Mouse (Mus musculus): ENCODE data around the gene Ugt1a7c. TPM values are rescaled to one million over a fixed set of nuclear protein-coding genes. Genes with fewer than 3 reads are reported as not detected.

The Ugt1a7c gene
- total and polyA plus RNA-seq, 2 experiments from 2014 or later, result 0.99 to 1.8 TPM

GRCm38 (mm10) chr1:88255989-88256754 lies 161.3 kb downstream of the Ugt1a7c start:
- H3K9me3 ChIP-seq (replicated peaks; ENCODE audit: control insufficient read depth, low read length), result peaks cover 19% of the 10 kb centered on the region
- no peak for TF ChIP-seq EP300 (IDR thresholded peaks at IDR 0.05; ENCODE audit: low read depth)
- no peak; the same call in none of the 2 replicates for TF ChIP-seq CTCF (IDR thresholded peaks at IDR 0.05; ENCODE audit: low read depth)
- DNase-seq (ENCODE audit: low spot score) (no peak), ATAC-seq (ENCODE audit: insufficient read depth, low read depth) (no peak)
- peaks cover 11% of the 10 kb centered on the region for H3K4me1 ChIP-seq (ENCODE audit: control insufficient read depth, insufficient read depth)
- no peak overlapping the region for H3K4me3 ChIP-seq (ENCODE audit: low read depth, low read length)
- H3K27me3 ChIP-seq (ENCODE audit: control insufficient read depth, insufficient read depth, low read length), result no peaks in the 10 kb centered on the region
- 68% methylated on average over 13 of the region's 13 CpGs for WGBS
- no peak overlapping the region for H3K4me2 ChIP-seq (ENCODE audit: low read depth, low read length)
- H3K27ac ChIP-seq (ENCODE audit: low read depth), result no peak overlapping the region
- peaks cover 17% of the 10 kb centered on the region for H3K36me3 ChIP-seq (replicated peaks; ENCODE audit: control insufficient read depth, insufficient read depth, low read length)
- H3K9ac ChIP-seq (replicated peaks; ENCODE audit: low read depth, low read length), result no peak overlapping the region

GRCm38 (mm10) chr1:88256886-88257663 lies 162.2 kb downstream of the Ugt1a7c start:
- TF ChIP-seq CTCF (IDR thresholded peaks at IDR 0.05; ENCODE audit: low read depth) (no peak), EP300 (IDR thresholded peaks at IDR 0.05; ENCODE audit: low read depth) (no peak)
- ATAC-seq (ENCODE audit: insufficient read depth, low read depth) (no peak), DNase-seq (ENCODE audit: low spot score) (no peak)
- no peak overlapping the region for H3K9ac ChIP-seq (replicated peaks; ENCODE audit: low read depth, low read length)
- no peak overlapping the region for H3K4me2 ChIP-seq (ENCODE audit: low read depth, low read length)
- no peaks in the 10 kb centered on the region for H3K27me3 ChIP-seq (ENCODE audit: control insufficient read depth, insufficient read depth, low read length)
- H3K36me3 ChIP-seq (replicated peaks; ENCODE audit: control insufficient read depth, insufficient read depth, low read length), result peaks cover 26% of the 10 kb centered on the region
- H3K4me1 ChIP-seq (ENCODE audit: control insufficient read depth, insufficient read depth), result peaks cover 11% of the 10 kb centered on the region
- H3K4me3 ChIP-seq (ENCODE audit: low read depth, low read length), result no peak overlapping the region
- H3K9me3 ChIP-seq (replicated peaks; ENCODE audit: control insufficient read depth, low read length), result peaks cover 16% of the 10 kb centered on the region
- H3K27ac ChIP-seq (ENCODE audit: low read depth), result no peak overlapping the region
- WGBS, result 72% methylated on average over 10 of the region's 10 CpGs

- ATAC-seq (ENCODE audit: insufficient read depth, low read depth) (no peak), DNase-seq (ENCODE audit: low spot score) (no peak)
- H3K4me3 ChIP-seq (ENCODE audit: low read depth, low read length), result no peak overlapping the region
- WGBS, result 73% methylated on average over 6 of the region's 6 CpGs
- H3K27me3 ChIP-seq (ENCODE audit: control insufficient read depth, insufficient read depth, low read length), result no peaks in the 10 kb centered on the region
- H3K9me3 ChIP-seq (replicated peaks; ENCODE audit: control insufficient read depth, low read length), result peaks cover 11% of the 10 kb centered on the region
- H3K4me1 ChIP-seq (ENCODE audit: control insufficient read depth, insufficient read depth), result peaks cover 16% of the 10 kb centered on the region
- no peak for TF ChIP-seq CTCF (IDR thresholded peaks at IDR 0.05; ENCODE audit: low read depth)
- TF ChIP-seq EP300 (IDR thresholded peaks at IDR 0.05; ENCODE audit: low read depth), result no peak
- no peak overlapping the region for H3K9ac ChIP-seq (replicated peaks; ENCODE audit: low read depth, low read length)
- H3K27ac ChIP-seq (ENCODE audit: low read depth), result no peak overlapping the region
- no peak overlapping the region for H3K4me2 ChIP-seq (ENCODE audit: low read depth, low read length)
- peaks cover 32% of the 10 kb centered on the region for H3K36me3 ChIP-seq (replicated peaks; ENCODE audit: control insufficient read depth, insufficient read depth, low read length)
Measured at GRCm38 (mm10) chr1:88257681-88258080, 162.8 kb downstream of the Ugt1a7c start.

- no peaks in the 10 kb centered on the region for H3K27me3 ChIP-seq (ENCODE audit: control insufficient read depth, insufficient read depth, low read length)
- no peak overlapping the region for H3K27ac ChIP-seq (ENCODE audit: low read depth)
- H3K4me3 ChIP-seq (ENCODE audit: low read depth, low read length), result no peak overlapping the region
- TF ChIP-seq EP300 (IDR thresholded peaks at IDR 0.05; ENCODE audit: low read depth) (no peak), CTCF (IDR thresholded peaks at IDR 0.05; ENCODE audit: low read depth) (no peak)
- no peak for ATAC-seq (ENCODE audit: insufficient read depth, low read depth)
- no peak overlapping the region for H3K4me2 ChIP-seq (ENCODE audit: low read depth, low read length)
- no peak for DNase-seq (ENCODE audit: low spot score)
- 65% methylated on average over 6 of the region's 6 CpGs for WGBS
- H3K9me3 ChIP-seq (replicated peaks; ENCODE audit: control insufficient read depth, low read length), result 0 out of 2 replicates have a peak, but pooled peaks cover 8% of the 10 kb centered on the region
- H3K36me3 ChIP-seq (replicated peaks; ENCODE audit: control insufficient read depth, insufficient read depth, low read length), result peaks cover 39% of the 10 kb centered on the region
- no peak overlapping the region for H3K9ac ChIP-seq (replicated peaks; ENCODE audit: low read depth, low read length)
- peaks cover 16% of the 10 kb centered on the region for H3K4me1 ChIP-seq (ENCODE audit: control insufficient read depth, insufficient read depth)
Measured at GRCm38 (mm10) chr1:88258361-88258760, 163.5 kb downstream of the Ugt1a7c start.

GRCm38 (mm10) chr1:88258881-88259642 lies 164.2 kb downstream of the Ugt1a7c start:
- no peak overlapping the region for H3K4me2 ChIP-seq (ENCODE audit: low read depth, low read length)
- H3K27ac ChIP-seq (ENCODE audit: low read depth), result no peak overlapping the region
- H3K9ac ChIP-seq (replicated peaks; ENCODE audit: low read depth, low read length), result no peak overlapping the region; the same call in 1 of the 2 replicates
- H3K4me3 ChIP-seq (ENCODE audit: low read depth, low read length), result no peak overlapping the region
- H3K4me1 ChIP-seq (ENCODE audit: control insufficient read depth, insufficient read depth), result peaks cover 16% of the 10 kb centered on the region
- TF ChIP-seq CTCF (IDR thresholded peaks at IDR 0.05; ENCODE audit: low read depth) (peak; percentile 3; the same call in 1 of the 2 replicates), EP300 (IDR thresholded peaks at IDR 0.05; ENCODE audit: low read depth) (no peak)
- 55% methylated on average over 8 of the region's 8 CpGs for WGBS
- peak; percentile 65 for DNase-seq (ENCODE audit: low spot score)
- ATAC-seq (ENCODE audit: insufficient read depth, low read depth), result no peak
- H3K36me3 ChIP-seq (replicated peaks; ENCODE audit: control insufficient read depth, insufficient read depth, low read length), result peaks cover 46% of the 10 kb centered on the region
- no peaks in the 10 kb centered on the region for H3K27me3 ChIP-seq (ENCODE audit: control insufficient read depth, insufficient read depth, low read length)
- 0 out of 2 replicates have a peak, but pooled peaks cover 8% of the 10 kb centered on the region for H3K9me3 ChIP-seq (replicated peaks; ENCODE audit: control insufficient read depth, low read length)
